Mouse (Mus musculus): ENCODE measurements at regions not wholly inside any gene's neighbourhood (a gene's known extent, or its start where the extent isn't known, plus 50 kb on each side); places are given as distances from the start of the nearest gene placed in this dataset.

GRCm38 (mm10) chr3:47348451-47348850 is 900.4 kb upstream of the Pabpc4l start:
- no peak overlapping the region for H3K4me3 ChIP-seq
- H3K9ac ChIP-seq = no peak overlapping the region
- no peak overlapping the region for H3K27ac ChIP-seq
- peak; percentile 75 for ATAC-seq
- H3K36me3 ChIP-seq (ENCODE audit: poor library complexity, severe bottlenecking) = no peaks in the 10 kb centered on the region
- H3K27me3 ChIP-seq = no peaks in the 10 kb centered on the region
- H3K4me1 ChIP-seq = no peaks in the 10 kb centered on the region
- H3K9me3 ChIP-seq (replicated peaks) = no peaks in the 10 kb centered on the region
- H3K4me2 ChIP-seq = no peak overlapping the region

- Histone ChIP-seq H3K27ac (no peak overlapping the region), H3K36me3 (ENCODE audit: poor library complexity, severe bottlenecking) (no peaks in the 10 kb centered on the region), H3K9ac (no peak overlapping the region), H3K4me1 (no peaks in the 10 kb centered on the region), H3K4me3 (no peak overlapping the region), H3K4me2 (no peak overlapping the region), H3K27me3 (no peaks in the 10 kb centered on the region), H3K9me3 (replicated peaks) (no peaks in the 10 kb centered on the region; the same call in 1 of the 2 replicates)
- 60% methylated on average over 2 of the region's 2 CpGs for WGBS
- ATAC-seq = no peak
These were observed 868.5 kb upstream of the Pabpc4l start for GRCm38 (mm10) chr3:47316356-47317028.

GRCm38 (mm10) chr3:47281783-47282182 is 833.8 kb upstream of the Pabpc4l start:
- Histone ChIP-seq H3K27me3 (no peaks in the 10 kb centered on the region), H3K27ac (no peak overlapping the region), H3K9ac (no peak overlapping the region), H3K36me3 (ENCODE audit: poor library complexity, severe bottlenecking) (no peaks in the 10 kb centered on the region), H3K4me2 (no peak overlapping the region), H3K4me1 (peaks cover 6% of the 10 kb centered on the region), H3K9me3 (replicated peaks) (no peaks in the 10 kb centered on the region), H3K4me3 (no peak overlapping the region)
- WGBS = 4% methylated on average over 1 of the region's 1 CpGs
- peak; percentile 50; the same call in 1 of the 2 replicates for ATAC-seq

GRCm38 (mm10) chr3:47280270-47280669 is 832.3 kb upstream of the Pabpc4l start:
- no peak overlapping the region for H3K4me3 ChIP-seq
- ATAC-seq = peak; percentile 67
- WGBS = 24% methylated on average over 5 of the region's 5 CpGs

GRCm38 (mm10) chr3:47241030-47241429 is 793.0 kb upstream of the Pabpc4l start:
- H3K9me3 ChIP-seq (replicated peaks) = no peaks in the 10 kb centered on the region
- 28% methylated on average over 3 of the region's 3 CpGs for WGBS
- H3K9ac ChIP-seq = no peak overlapping the region
- peak; percentile 48; the same call in 1 of the 2 replicates for ATAC-seq
- H3K4me1 ChIP-seq = 0 out of 2 replicates have a peak, but pooled peaks cover 4% of the 10 kb centered on the region
- no peak overlapping the region for H3K27ac ChIP-seq
- no peak overlapping the region for H3K4me3 ChIP-seq
- no peak overlapping the region for H3K4me2 ChIP-seq
- H3K27me3 ChIP-seq = no peaks in the 10 kb centered on the region
- H3K36me3 ChIP-seq (ENCODE audit: poor library complexity, severe bottlenecking) = no peaks in the 10 kb centered on the region

More at GRCm38 (mm10) chr3:47280270-47280669, 832.3 kb upstream of the Pabpc4l start:
- H3K9me3 ChIP-seq (replicated peaks) = no peaks in the 10 kb centered on the region
- H3K4me1 ChIP-seq = peaks cover 6% of the 10 kb centered on the region
- no peaks in the 10 kb centered on the region for H3K27me3 ChIP-seq
- no peaks in the 10 kb centered on the region for H3K36me3 ChIP-seq (ENCODE audit: poor library complexity, severe bottlenecking)
- no peak overlapping the region for H3K4me2 ChIP-seq
- no peak overlapping the region for H3K27ac ChIP-seq
- no peak overlapping the region for H3K9ac ChIP-seq

- H3K9ac ChIP-seq = no peak overlapping the region
- no peak overlapping the region for H3K4me3 ChIP-seq
- no peak for ATAC-seq
- H3K36me3 ChIP-seq (ENCODE audit: poor library complexity, severe bottlenecking) = no peaks in the 10 kb centered on the region
- H3K27ac ChIP-seq = no peak overlapping the region
- no peak overlapping the region for H3K4me2 ChIP-seq
- no peaks in the 10 kb centered on the region for H3K9me3 ChIP-seq (replicated peaks)
- WGBS = 94% methylated on average over 6 of the region's 6 CpGs
- H3K27me3 ChIP-seq = no peaks in the 10 kb centered on the region
- no peaks in the 10 kb centered on the region for H3K4me1 ChIP-seq
These were observed 782.2 kb upstream of the Pabpc4l start for GRCm38 (mm10) chr3:47230234-47230633.

- H3K27me3 ChIP-seq = no peaks in the 10 kb centered on the region
- ATAC-seq = peak; percentile 75; the same call in 1 of the 2 replicates
- no peak overlapping the region for H3K4me2 ChIP-seq
- H3K27ac ChIP-seq = no peak overlapping the region
- H3K9ac ChIP-seq = no peak overlapping the region
- no peaks in the 10 kb centered on the region for H3K36me3 ChIP-seq (ENCODE audit: poor library complexity, severe bottlenecking)
- H3K9me3 ChIP-seq (replicated peaks) = no peaks in the 10 kb centered on the region
- WGBS = 30% methylated on average over 1 of the region's 1 CpGs
- H3K4me3 ChIP-seq = no peak overlapping the region
- H3K4me1 ChIP-seq = no peaks in the 10 kb centered on the region
These were observed 770.6 kb upstream of the Pabpc4l start for GRCm38 (mm10) chr3:47218587-47218986.

- Histone ChIP-seq H3K27ac (no peak overlapping the region), H3K9ac (no peak overlapping the region), H3K4me2 (no peak overlapping the region), H3K36me3 (ENCODE audit: poor library complexity, severe bottlenecking) (no peaks in the 10 kb centered on the region), H3K9me3 (replicated peaks) (no peaks in the 10 kb centered on the region), H3K4me3 (no peak overlapping the region), H3K27me3 (no peaks in the 10 kb centered on the region), H3K4me1 (no peaks in the 10 kb centered on the region)
- WGBS = 83% methylated on average over 2 of the region's 2 CpGs
- peak; percentile 51; the same call in 1 of the 2 replicates for ATAC-seq
These were observed 765.1 kb upstream of the Pabpc4l start for GRCm38 (mm10) chr3:47213141-47213540.

- no peaks in the 10 kb centered on the region for H3K27me3 ChIP-seq
- H3K27ac ChIP-seq = no peak overlapping the region
- ATAC-seq = no peak
- H3K36me3 ChIP-seq (ENCODE audit: poor library complexity, severe bottlenecking) = no peaks in the 10 kb centered on the region
- H3K4me1 ChIP-seq = no peaks in the 10 kb centered on the region
- no peak overlapping the region for H3K4me2 ChIP-seq
- no peak overlapping the region for H3K9ac ChIP-seq
- no peak overlapping the region for H3K4me3 ChIP-seq
- H3K9me3 ChIP-seq (replicated peaks) = no peaks in the 10 kb centered on the region
These were observed 749.6 kb upstream of the Pabpc4l start for GRCm38 (mm10) chr3:47197584-47197983.

GRCm38 (mm10) chr3:47184226-47184625 is 736.2 kb upstream of the Pabpc4l start:
- no peaks in the 10 kb centered on the region for H3K36me3 ChIP-seq (ENCODE audit: poor library complexity, severe bottlenecking)
- H3K27ac ChIP-seq = no peak overlapping the region
- H3K4me2 ChIP-seq = no peak overlapping the region
- WGBS = 55% methylated on average over 3 of the region's 3 CpGs
- H3K27me3 ChIP-seq = no peaks in the 10 kb centered on the region
- no peaks in the 10 kb centered on the region for H3K9me3 ChIP-seq (replicated peaks)
- no peak overlapping the region for H3K9ac ChIP-seq
- ATAC-seq = peak; percentile 65; the same call in 1 of the 2 replicates
- no peak overlapping the region for H3K4me3 ChIP-seq
- H3K4me1 ChIP-seq = no peaks in the 10 kb centered on the region

GRCm38 (mm10) chr3:47182762-47183161 is 734.7 kb upstream of the Pabpc4l start:
- Histone ChIP-seq H3K4me3 (no peak overlapping the region), H3K36me3 (ENCODE audit: poor library complexity, severe bottlenecking) (no peaks in the 10 kb centered on the region), H3K9me3 (replicated peaks) (no peaks in the 10 kb centered on the region), H3K27ac (no peak overlapping the region), H3K27me3 (no peaks in the 10 kb centered on the region), H3K4me2 (no peak overlapping the region), H3K9ac (no peak overlapping the region), H3K4me1 (no peaks in the 10 kb centered on the region)
- no peak for ATAC-seq
- WGBS = 88% methylated on average over 2 of the region's 2 CpGs

GRCm38 (mm10) chr3:47180377-47180776 is 732.4 kb upstream of the Pabpc4l start:
- H3K4me3 ChIP-seq = no peak overlapping the region
- no peak for ATAC-seq
- no peak overlapping the region for H3K9ac ChIP-seq
- no peaks in the 10 kb centered on the region for H3K27me3 ChIP-seq
- no peaks in the 10 kb centered on the region for H3K36me3 ChIP-seq (ENCODE audit: poor library complexity, severe bottlenecking)
- H3K4me1 ChIP-seq = no peaks in the 10 kb centered on the region
- WGBS = 94% methylated on average over 1 of the region's 1 CpGs
- no peak overlapping the region for H3K4me2 ChIP-seq
- H3K27ac ChIP-seq = no peak overlapping the region
- no peaks in the 10 kb centered on the region for H3K9me3 ChIP-seq (replicated peaks)

Measured in forebrain, embryonic 13.5 days (tissue).